Mouse (Mus musculus) midbrain, postnatal 0 days (tissue): ENCODE measurements around the gene Ddx47. TPM values are rescaled to one million over a fixed set of nuclear protein-coding genes. Genes with fewer than 3 reads are reported as not detected.
A peak's percentile ranks its signal among the peaks of the same experiment; 100 is the strongest.

Experiments used
- ATAC-seq: fragments of 200-750 bp; cut with Nextera tagmentation; 2 replicates; pipeline ENCODE4 v1.8.0; 2017; ENCODE audit warnings: moderate number of reproducible peaks, mild to moderate bottlenecking, moderate TSS enrichment, moderate library complexity; ENCODE audit not compliant: low FRiP score
- DNase-seq: peaks from one replicate; pipeline ENCODE4 v3.0.0-alpha.2; 2015; ENCODE audit warnings: low spot score
- H3K27ac ChIP-seq: fragments of 300-500 bp; sonication (generic); 2 replicates; pipeline ENCODE4 v1.5.1; 2014; ENCODE audit warnings: low read depth, mild to moderate bottlenecking, low read length, mixed read lengths
- H3K27me3 ChIP-seq: fragments of 300-500 bp; sonication (generic); 2 replicates; pipeline ENCODE4 v1.6.1; 2014; ENCODE audit warnings: low read length, control low read depth, mixed read lengths; ENCODE audit not compliant: insufficient read depth
- H3K36me3 ChIP-seq: fragments of 300-500 bp; sonication (generic); 2 replicates; pipeline ENCODE4 v1.6.1; 2014; ENCODE audit warnings: low read length, control low read depth, mixed read lengths; ENCODE audit not compliant: insufficient read depth
- H3K4me1 ChIP-seq: fragments of 300-500 bp; sonication (generic); 2 replicates; pipeline ENCODE4 v1.6.1; 2014; ENCODE audit warnings: mild to moderate bottlenecking, control low read depth, antibody characterized with exemption, low read length, mixed read lengths; ENCODE audit not compliant: insufficient read depth
- H3K4me2 ChIP-seq: fragments of 300-500 bp; sonication (generic); 2 replicates; pipeline ENCODE4 v1.6.1; 2014; ENCODE audit warnings: low read depth, mild to moderate bottlenecking, low read length, mixed read lengths; ENCODE audit not compliant: poor library complexity, severe bottlenecking
- H3K4me3 ChIP-seq: fragments of 300-500 bp; sonication (generic); 2 replicates; pipeline ENCODE4 v1.5.1; 2014; ENCODE audit warnings: low read depth, mild to moderate bottlenecking, low read length, moderate library complexity
- H3K9ac ChIP-seq: fragments of 300-500 bp; sonication (generic); replicated peaks from 2 replicates; pipeline ENCODE4 v1.6.1; 2014; ENCODE audit warnings: mild to moderate bottlenecking, low read length, moderate library complexity, mixed read lengths; ENCODE audit not compliant: poor library complexity, severe bottlenecking
- H3K9me3 ChIP-seq: fragments of 300-500 bp; sonication (generic); 2 replicates; pipeline ENCODE4 v1.6.1; 2016; ENCODE audit warnings: low read length, control low read depth
- CTCF ChIP-seq: IDR thresholded peaks from 2 replicates; pipeline ENCODE4 v1.5.1; 2016; ENCODE audit warnings: antibody characterized with exemption, mild to moderate bottlenecking
- WGBS: fragments of 180-500 bp; shearing (Covaris S2); extraction: QIAGEN DNeasy Blood & Tissue Kit; methylation state at CpG from one replicate; pipeline ENCODE4 v1.1.7; 2014; 5-methylcytosine and 5-hydroxymethylcytosine counted together
- polyA plus RNA-seq: library from polyadenylated mRNA; unstranded; fragments of >200 nt; fragmentation: Nextera tagmentation; extraction: Ambion mirVana; gene quantifications from 2 replicates; pipeline ENCODE4 v1.2.1, GENCODE M21; 2015
- total RNA-seq: library from RNA; depleted of rRNA; stranded (reverse); fragments of >200 nt; gene quantifications from 2 replicates; pipeline ENCODE4 v1.2.3, GENCODE M21; 2014

The Ddx47 gene
- total and polyA plus RNA-seq, 2 experiments from 2014 or later: 27.5 to 58.1 TPM

- H3K4me3 ChIP-seq: no peak overlapping the region
- H3K4me2 ChIP-seq: no peak overlapping the region
- no peak for TF ChIP-seq CTCF
- H3K9ac ChIP-seq: no peak overlapping the region
- 100% methylated on average over 2 of the region's 2 CpGs for WGBS
- no peak for DNase-seq
- H3K4me1 ChIP-seq: no peaks in the 10 kb centered on the region
- no peaks in the 10 kb centered on the region for H3K27me3 ChIP-seq
- no peak for ATAC-seq
- no peaks in the 10 kb centered on the region for H3K36me3 ChIP-seq
- H3K9me3 ChIP-seq: no peaks in the 10 kb centered on the region
- no peak overlapping the region for H3K27ac ChIP-seq
These were observed 41.9 kb upstream of the Ddx47 start for GRCm38 (mm10) chr6:134969498-134969897.

- no peak for ATAC-seq
- no peaks in the 10 kb centered on the region for H3K9me3 ChIP-seq
- WGBS: 62% methylated on average over 4 of the region's 4 CpGs
- no peak overlapping the region for H3K4me3 ChIP-seq
- 0 out of 2 replicates have a peak, but pooled peaks cover 4% of the 10 kb centered on the region for H3K4me1 ChIP-seq
- no peak for TF ChIP-seq CTCF
- H3K4me2 ChIP-seq: no peak overlapping the region
- no peak for DNase-seq
- H3K27ac ChIP-seq: no peak overlapping the region
- H3K27me3 ChIP-seq: no peaks in the 10 kb centered on the region
- H3K9ac ChIP-seq: no peak overlapping the region
- H3K36me3 ChIP-seq: no peaks in the 10 kb centered on the region
These were observed 39.3 kb upstream of the Ddx47 start for GRCm38 (mm10) chr6:134972096-134972495.

- ATAC-seq (no peak), DNase-seq (no peak)
- H3K27me3 ChIP-seq: no peaks in the 10 kb centered on the region
- no peak overlapping the region for H3K4me2 ChIP-seq
- TF ChIP-seq CTCF: no peak
- H3K36me3 ChIP-seq: no peaks in the 10 kb centered on the region
- H3K9ac ChIP-seq: no peak overlapping the region
- H3K4me3 ChIP-seq: no peak overlapping the region
- WGBS: 48% methylated on average over 6 of the region's 6 CpGs
- H3K9me3 ChIP-seq: no peaks in the 10 kb centered on the region
- H3K27ac ChIP-seq: no peak overlapping the region
- H3K4me1 ChIP-seq: 0 out of 2 replicates have a peak, but pooled peaks cover 4% of the 10 kb centered on the region
These were observed 34.8 kb upstream of the Ddx47 start for GRCm38 (mm10) chr6:134976628-134977027.

GRCm38 (mm10) chr6:134981231-134982062 lies 30.0 kb upstream of the Ddx47 start, which contains the start of gene Apold1:
Gene Apold1, plus strand, starts transcription at chr6:134981718.
- no peak for TF ChIP-seq CTCF
- no peaks in the 10 kb centered on the region for H3K4me1 ChIP-seq
- peak within 1 kb of the TSS; percentile 34 for H3K4me2 ChIP-seq
- H3K27ac ChIP-seq: no peak within 1 kb of the TSS
- 50% methylated on average over 22 of the region's 22 CpGs for WGBS
- no peaks in the 10 kb centered on the region for H3K36me3 ChIP-seq
- no peaks in the 10 kb centered on the region for H3K9me3 ChIP-seq
- no peak within 1 kb of the TSS for H3K9ac ChIP-seq
- no peaks in the 10 kb centered on the region for H3K27me3 ChIP-seq
- DNase-seq (no peak), ATAC-seq (no peak)
- H3K4me3 ChIP-seq: no peak within 1 kb of the TSS

- Histone ChIP-seq H3K4me2 (peak overlapping the region; percentile 91), H3K36me3 (no peaks in the 10 kb centered on the region), H3K9me3 (no peaks in the 10 kb centered on the region), H3K27me3 (no peaks in the 10 kb centered on the region), H3K27ac (0 out of 2 replicates have a peak overlapping the region, but pooled peaks have one; percentile 38), H3K9ac (peak overlapping the region; percentile 66), H3K4me1 (no peaks in the 10 kb centered on the region), H3K4me3 (peak overlapping the region; percentile 58)
- DNase-seq (peak; percentile 93), ATAC-seq (peak; percentile 91)
- 3% methylated on average over 62 of the region's 62 CpGs for WGBS
- TF ChIP-seq CTCF: peak; percentile 83
These were observed 27.7 kb upstream of the Ddx47 start for GRCm38 (mm10) chr6:134983529-134984370.
